11 mouse cellular contexts compared by ENCODE assay signal in genomic region chr11:74867181-74867580, GRCm38 (mm10). TPM values are rescaled to one million over a fixed set of nuclear protein-coding genes. Genes with fewer than 3 reads are reported as not detected.
DNase-seq lines count a peak whose midpoint lies in the region; ATAC-seq and TF ChIP-seq lines count a peak whose summit lies in the region.
"Had no signal": no experiment of that assay in that cellular context is flagged by ENCODE, and none has a peak within 500 bp of the region (broad histone marks: within the 10 kb centered on the region; RNA-seq: fewer than 3 reads in every experiment).

No protein-coding gene starts in this region.

- no peak for DNase-seq in layer of hippocampus, adult 2 months (ENCODE audit: low spot score in 2 of 2)
- DNase-seq in layer of hippocampus, adult 9-11 months, result no peak
- peak; percentile 74 for DNase-seq in adrenal gland, postnatal 25 days
- DNase-seq in cerebellum, postnatal 10 days, result peak; percentile 98
- peak; percentile 64 for DNase-seq in heart, postnatal 25 days (ENCODE audit: low spot score)
- DNase-seq in testis, postnatal 10 days (ENCODE audit: low spot score), result no peak

- WGBS in forebrain, embryonic 12.5 days, result 88% methylated on average over 2 of the region's 2 CpGs

- intact Hi-C loops in heart, postnatal 25 days (cut with DNase I), result no loop called here

- TF ChIP-seq CTCF in layer of hippocampus, adult 2 months (conservative IDR thresholded peaks at IDR 0.05), result no peak

- H3K4me2 ChIP-seq in forebrain, embryonic 12.5 days, result no peak overlapping the region
- H3K4me2 ChIP-seq: forebrain, embryonic 15.5 days; limb, embryonic 12.5 days; midbrain, embryonic 12.5 days had no signal

- H3K36me3 ChIP-seq in forebrain, embryonic 12.5 days (replicated peaks), result peaks cover 27% of the 10 kb centered on the region

- peak overlapping the region; percentile 47 for H3K27ac ChIP-seq in layer of hippocampus, adult 2 months
- no peak overlapping the region for H3K27ac ChIP-seq in forebrain, embryonic 12.5 days
- H3K27ac ChIP-seq: limb, embryonic 12.5 days; midbrain, embryonic 12.5 days had no signal

- no peak overlapping the region for H3K9ac ChIP-seq in forebrain, embryonic 12.5 days
- H3K9ac ChIP-seq: forebrain, embryonic 15.5 days; limb, embryonic 12.5 days; midbrain, embryonic 12.5 days had no signal

- H3K4me1 ChIP-seq in forebrain, embryonic 12.5 days, result peaks cover 12% of the 10 kb centered on the region

- no peak overlapping the region for H3K4me3 ChIP-seq in layer of hippocampus, adult 2 months
- H3K4me3 ChIP-seq in forebrain, embryonic 12.5 days (replicated peaks), result no peak overlapping the region
- H3K4me3 ChIP-seq: forebrain, embryonic 15.5 days; limb, embryonic 12.5 days; midbrain, embryonic 12.5 days had no signal

- ATAC-seq in forebrain, embryonic 12.5 days (ENCODE audit: low FRiP score), result no peak
- no peak for ATAC-seq in CD4-positive, CD25-positive, alpha-beta regulatory T cell, adult 4 months

- no peaks in the 10 kb centered on the region for H3K27me3 ChIP-seq in forebrain, embryonic 12.5 days
- H3K27me3 ChIP-seq: forebrain, embryonic 15.5 days; limb, embryonic 12.5 days; midbrain, embryonic 12.5 days had no signal

- no peaks in the 10 kb centered on the region for H3K9me3 ChIP-seq in forebrain, embryonic 12.5 days
- H3K9me3 ChIP-seq: forebrain, embryonic 15.5 days; limb, embryonic 12.5 days; midbrain, embryonic 12.5 days had no signal

RNA-seq across cellular contexts. Expression of gene Sgsm2, which starts 29.7 kb away (rescaled TPM):
- 10 to 100 TPM; 91.7 to 99.3 TPM for total RNA-seq in layer of hippocampus, adult 2 months (2021)
- 26.0 and 34.7 TPM in 2 replicates for total RNA-seq in adrenal gland, postnatal 25 days (2021)
- total RNA-seq in heart, postnatal 25 days (2021), result 1 to 10 TPM; 4.8 to 6.7 TPM
- 12.2 and 13.7 TPM in 2 replicates for polyA plus RNA-seq in forebrain, embryonic 12.5 days (2016; fragmentation: Nextera tagmentation; extraction: Ambion mirVana)
- polyA plus RNA-seq in CD4-positive, CD25-positive, alpha-beta regulatory T cell, adult 4 months (2017; shearing (Covaris generic)), result 1 to 10 TPM; 2.8 to 3.3 TPM

RNA-seq across cellular contexts. Expression of gene Tsr1, which starts 30.7 kb away (rescaled TPM):
- 10 to 100 TPM; 32.0 to 36.8 TPM for total RNA-seq in layer of hippocampus, adult 2 months (2021)
- total RNA-seq in adrenal gland, postnatal 25 days (2021), result 32.6 and 40.9 TPM in 2 replicates
- 10 to 100 TPM; 15.6 to 17.0 TPM for total RNA-seq in heart, postnatal 25 days (2021)
- 43.0 and 43.1 TPM in 2 replicates for polyA plus RNA-seq in forebrain, embryonic 12.5 days (2016; fragmentation: Nextera tagmentation; extraction: Ambion mirVana)
- polyA plus RNA-seq in CD4-positive, CD25-positive, alpha-beta regulatory T cell, adult 4 months (2017; shearing (Covaris generic)), result 10 to 100 TPM; 38.5 to 53.0 TPM

RNA-seq across cellular contexts. Expression of gene Mnt, which starts 36.5 kb away (rescaled TPM):
- total RNA-seq in layer of hippocampus, adult 2 months (2021), result 10 to 100 TPM; 31.3 to 32.8 TPM
- total RNA-seq in adrenal gland, postnatal 25 days (2021), result 35.5 and 37.7 TPM in 2 replicates
- total RNA-seq in heart, postnatal 25 days (2021), result 10 to 100 TPM in 1 of 2 experiments, 1 to 10 TPM in 1; 9.8 to 10.6 TPM
- 7.2 and 8.1 TPM in 2 replicates for polyA plus RNA-seq in forebrain, embryonic 12.5 days (2016; fragmentation: Nextera tagmentation; extraction: Ambion mirVana)
- 1 to 10 TPM; 5.1 to 5.9 TPM for polyA plus RNA-seq in CD4-positive, CD25-positive, alpha-beta regulatory T cell, adult 4 months (2017; shearing (Covaris generic))

RNA-seq across cellular contexts. Expression of gene Smg6, which starts 58.4 kb away (rescaled TPM):
- total RNA-seq in layer of hippocampus, adult 2 months (2021), result 10 to 100 TPM; 31.9 to 34.7 TPM
- total RNA-seq in adrenal gland, postnatal 25 days (2021), result 27.0 and 32.8 TPM in 2 replicates
- total RNA-seq in heart, postnatal 25 days (2021), result 10 to 100 TPM; 16.0 to 17.5 TPM
- 22.0 and 23.9 TPM in 2 replicates for polyA plus RNA-seq in forebrain, embryonic 12.5 days (2016; fragmentation: Nextera tagmentation; extraction: Ambion mirVana)
- polyA plus RNA-seq in CD4-positive, CD25-positive, alpha-beta regulatory T cell, adult 4 months (2017; shearing (Covaris generic)), result 10 to 100 TPM; 16.5 to 21.8 TPM

RNA-seq across cellular contexts. Expression of gene Srr, which starts 58.6 kb away (rescaled TPM):
- total RNA-seq in layer of hippocampus, adult 2 months (2021), result 10 to 100 TPM; 85.2 to 96.3 TPM
- total RNA-seq in adrenal gland, postnatal 25 days (2021), result 45.8 and 64.4 TPM in 2 replicates
- 10 to 100 TPM; 28.9 to 31.3 TPM for total RNA-seq in heart, postnatal 25 days (2021)
- 27.5 and 30.8 TPM in 2 replicates for polyA plus RNA-seq in forebrain, embryonic 12.5 days (2016; fragmentation: Nextera tagmentation; extraction: Ambion mirVana)
- 1 to 10 TPM; 7.8 to 8.9 TPM for polyA plus RNA-seq in CD4-positive, CD25-positive, alpha-beta regulatory T cell, adult 4 months (2017; shearing (Covaris generic))

Comparison
In these comparisons a context has a peak if more than half of its experiments do, and no peak if none do; other contexts are left out.
1. DNase-seq: peak in adrenal gland, postnatal 25 days (single experiment), cerebellum, postnatal 10 days (2 of 2) and heart, postnatal 25 days (single experiment); none in layer of hippocampus, adult 2 months (0 of 2), layer of hippocampus, adult 9-11 months (single experiment) and testis, postnatal 10 days (single experiment).